Mouse (Mus musculus) fat pad, adult 2 months (tissue): ENCODE data around the gene Utp15.

ENCODE experiments used
- DNase-seq: peaks from one replicate; pipeline ENCODE4 v3.0.0-alpha.2; 2011; ENCODE audit warnings: low read depth, low spot score; ENCODE audit errors: extremely low read depth

The Utp15 gene

DNA sequence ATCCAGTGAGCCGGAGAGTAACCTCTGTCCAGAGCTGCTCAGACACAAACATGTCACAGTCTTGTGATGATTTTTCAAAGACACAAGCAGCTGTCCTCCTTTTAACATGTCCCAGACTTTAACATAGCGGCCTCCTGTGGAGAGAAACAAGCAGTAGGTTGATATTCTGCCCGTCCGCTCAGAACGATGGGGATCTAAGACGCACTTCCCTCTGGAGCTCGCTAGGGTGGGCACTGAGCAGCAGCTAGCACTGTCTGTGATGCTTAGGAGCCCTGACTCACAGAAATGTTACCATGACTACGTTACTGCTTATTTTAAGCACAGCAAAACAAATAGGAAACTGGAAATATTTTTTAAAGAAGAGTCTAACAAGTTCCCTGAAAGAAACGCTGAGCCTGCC lies 7.9 kb downstream of the Utp15 start:
- no peak for DNase-seq

DNA sequence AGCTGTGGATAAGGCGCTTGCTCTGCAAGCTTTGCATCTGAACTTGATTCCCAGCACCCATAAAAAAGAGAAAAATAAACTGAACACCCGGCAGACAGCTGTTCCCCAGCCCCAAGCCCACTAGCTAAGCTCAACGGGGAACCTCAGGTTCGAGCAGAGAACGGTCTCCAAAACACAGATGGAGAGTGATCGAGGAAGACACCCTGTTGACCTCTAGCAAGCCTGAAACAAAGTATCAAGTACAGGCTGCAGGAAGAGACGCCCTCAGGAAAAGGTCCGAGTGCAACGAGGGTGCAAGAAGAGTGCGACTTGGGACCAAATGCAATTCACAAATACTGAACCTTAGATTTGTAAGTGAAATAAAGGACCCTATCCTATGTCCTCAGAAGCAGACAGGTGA lies 13.2 kb downstream of the Utp15 start:
- no peak for DNase-seq

DNA sequence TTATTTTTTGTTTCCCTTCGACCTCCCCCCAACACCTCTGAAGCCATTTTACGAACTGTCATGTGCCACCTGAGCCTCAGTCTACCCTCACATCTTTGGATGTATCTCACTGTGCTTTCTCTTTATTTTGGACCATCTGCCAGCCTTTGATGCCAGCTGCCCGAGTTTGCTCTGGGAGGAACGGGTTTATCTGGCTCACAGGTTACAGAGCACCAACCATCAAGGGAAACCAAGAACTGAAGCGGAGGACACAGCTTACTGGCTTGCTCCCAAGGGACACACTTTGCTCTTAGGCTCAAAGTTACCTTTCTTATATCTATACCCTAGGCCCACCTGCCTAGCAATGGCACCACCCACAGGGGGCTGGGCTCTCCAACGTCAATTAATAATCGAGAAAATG lies 17.5 kb downstream of the Utp15 start:
- DNase-seq, result no peak

DNA sequence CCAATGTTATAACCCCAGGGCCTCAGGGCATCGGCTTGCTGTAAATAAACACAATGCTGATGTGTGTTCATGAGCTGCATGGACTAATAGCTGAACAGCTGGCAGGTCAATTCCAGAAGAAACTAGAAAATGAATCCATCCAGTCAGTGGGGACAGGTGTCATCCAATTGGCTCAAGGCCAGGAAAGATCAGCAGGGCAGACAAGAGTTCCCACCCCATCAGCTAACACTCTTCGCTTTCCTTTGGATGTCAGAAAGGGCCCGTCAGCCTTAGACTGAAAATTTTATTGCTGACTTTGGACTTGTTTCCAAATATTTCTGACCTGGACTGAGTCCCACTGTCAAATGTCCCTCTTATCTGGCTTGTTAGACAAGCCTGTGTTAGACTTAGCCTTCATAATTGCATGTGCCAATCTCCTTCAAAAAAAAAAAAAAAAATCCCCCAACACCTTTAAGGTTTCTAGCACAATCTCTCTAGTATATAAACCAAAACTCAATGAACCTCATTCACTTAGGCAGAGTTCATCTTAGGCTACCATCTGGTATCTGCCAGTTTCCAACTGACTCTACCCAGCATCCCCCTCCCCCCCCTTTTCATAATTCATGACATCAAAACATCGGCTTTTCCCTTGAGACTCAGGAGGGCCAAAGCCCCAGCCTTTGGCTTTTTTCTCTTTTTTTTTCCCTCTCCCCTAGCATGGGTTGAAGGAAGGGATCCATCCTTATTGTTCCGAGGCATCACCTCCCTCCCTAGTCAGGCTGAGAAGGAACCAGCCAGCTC lies 18.1 kb downstream of the Utp15 start:
- DNase-seq, result no peak

DNA sequence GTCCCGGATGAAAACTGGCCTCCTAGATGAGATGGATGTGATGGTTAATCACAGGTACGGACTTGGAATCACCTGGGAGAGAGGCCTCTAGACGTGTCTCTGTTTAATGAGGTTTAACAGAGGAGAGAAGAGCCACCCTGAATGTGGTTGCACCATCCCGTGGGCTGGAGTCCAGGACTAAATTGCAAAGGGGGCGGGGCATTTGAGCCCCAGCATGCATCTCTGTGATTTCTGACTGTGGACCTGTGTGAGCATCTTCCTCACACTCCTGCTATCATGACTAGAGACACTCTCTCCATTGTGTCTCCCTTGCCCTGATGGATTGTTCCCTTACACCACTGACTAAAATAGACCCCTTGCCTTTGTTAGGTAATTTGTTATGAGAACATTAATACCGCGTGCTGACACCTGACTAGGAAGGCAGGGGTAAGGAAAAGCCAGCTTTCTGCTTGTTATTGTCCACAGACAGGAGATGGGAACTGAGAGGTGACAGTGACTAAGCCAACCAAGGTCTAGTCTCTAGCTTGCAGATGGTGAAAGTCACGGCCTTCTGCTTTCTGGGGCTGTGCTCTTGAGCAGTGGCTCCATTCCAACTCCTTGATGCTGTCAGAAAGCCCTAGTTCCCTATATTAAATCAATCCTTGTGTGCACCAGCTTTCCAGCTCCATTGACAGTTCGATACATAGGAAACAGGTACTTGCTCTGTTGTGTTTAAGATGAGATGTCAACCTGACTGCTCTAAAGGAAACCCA lies 21.1 kb downstream of the Utp15 start:
- no peak for DNase-seq

DNA sequence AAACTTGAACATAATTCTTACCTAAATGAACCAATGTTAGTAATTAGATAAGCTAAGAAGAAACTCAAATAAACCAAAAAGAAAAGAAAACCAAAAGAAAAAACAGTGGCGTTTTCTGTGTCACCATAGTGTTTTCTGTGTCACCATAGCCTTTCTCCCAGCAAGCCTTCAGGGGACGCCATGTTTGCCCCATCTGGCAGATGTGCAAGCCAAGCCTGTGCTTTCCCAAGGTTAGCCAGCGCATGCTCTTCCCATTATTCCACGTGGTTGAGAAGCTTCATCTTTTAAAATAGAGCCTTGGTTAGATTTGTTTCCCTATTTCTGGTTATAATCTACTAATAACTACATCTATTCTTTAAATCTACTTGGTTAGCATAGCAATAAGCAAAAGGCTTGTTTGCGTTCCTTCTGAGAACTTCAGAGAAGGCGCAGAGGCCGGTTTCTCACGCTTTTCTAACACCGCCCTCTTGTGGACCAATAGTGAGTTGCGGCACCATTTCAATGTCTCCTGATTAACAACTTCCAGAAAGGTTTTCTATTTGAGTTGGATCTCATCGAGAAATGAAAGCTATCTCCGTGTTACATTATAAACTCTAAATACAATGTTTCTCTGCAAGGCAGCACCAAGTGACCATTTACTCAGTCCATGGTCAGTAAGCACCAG lies 22.7 kb downstream of the Utp15 start:
- DNase-seq, result no peak

DNA sequence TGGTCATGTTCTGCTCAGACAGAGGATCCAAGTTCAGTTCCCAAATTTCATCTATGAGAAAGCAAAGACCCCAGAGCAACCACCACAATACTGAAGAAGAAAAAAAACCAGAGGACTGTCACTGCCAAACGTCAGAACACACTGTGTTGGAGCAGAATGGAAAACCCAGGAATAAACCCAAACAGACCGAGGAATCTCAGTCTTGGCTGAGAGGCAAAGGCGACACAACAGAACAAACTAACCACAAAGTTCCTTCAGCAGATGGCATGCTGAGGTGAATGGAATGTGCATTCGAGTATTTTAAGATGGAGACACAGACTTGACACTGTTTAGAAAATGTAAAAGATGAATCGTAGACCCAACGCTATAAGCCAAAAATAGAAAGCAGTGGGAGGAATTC lies 27.4 kb downstream of the Utp15 start:
- no peak for DNase-seq

DNA sequence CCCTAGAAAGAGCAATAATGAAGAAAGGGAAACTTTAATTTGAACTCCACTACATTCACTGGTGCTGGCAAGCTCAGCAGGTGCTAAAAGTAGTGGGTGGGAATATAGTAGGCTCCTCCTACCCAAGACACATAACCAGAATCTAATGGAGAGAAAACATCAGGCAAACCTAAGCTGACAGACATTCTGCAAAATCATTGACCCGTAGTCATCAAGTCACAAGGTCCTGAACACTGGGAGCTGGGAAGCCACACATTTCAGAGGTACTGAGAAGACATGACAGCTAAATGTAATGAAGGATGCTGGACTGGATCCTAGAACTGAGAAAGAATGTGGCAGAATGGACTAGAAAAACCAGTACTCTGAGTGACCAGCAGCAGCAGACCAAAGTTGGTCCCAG lies 32.3 kb downstream of the Utp15 start:
- DNase-seq, result no peak

DNA sequence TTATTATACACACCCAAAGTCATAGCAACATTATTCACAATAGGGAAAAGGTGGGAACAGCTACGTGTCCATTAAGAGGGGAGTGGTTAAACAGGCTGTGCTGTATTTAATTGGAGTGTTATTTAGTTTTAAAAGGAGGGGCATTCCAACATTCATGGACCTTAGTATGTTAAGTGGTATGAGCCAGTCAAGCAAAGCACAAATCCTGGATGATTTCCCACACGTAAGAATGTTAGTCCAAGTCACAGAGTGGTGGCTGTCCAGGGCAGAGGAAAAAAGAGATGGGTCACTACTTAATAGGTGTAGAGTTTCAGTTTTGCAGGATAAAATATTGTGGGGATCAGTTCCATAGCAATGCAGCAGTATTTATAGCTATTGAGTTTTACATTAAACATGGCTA lies 36.6 kb downstream of the Utp15 start:
- no peak for DNase-seq

DNA sequence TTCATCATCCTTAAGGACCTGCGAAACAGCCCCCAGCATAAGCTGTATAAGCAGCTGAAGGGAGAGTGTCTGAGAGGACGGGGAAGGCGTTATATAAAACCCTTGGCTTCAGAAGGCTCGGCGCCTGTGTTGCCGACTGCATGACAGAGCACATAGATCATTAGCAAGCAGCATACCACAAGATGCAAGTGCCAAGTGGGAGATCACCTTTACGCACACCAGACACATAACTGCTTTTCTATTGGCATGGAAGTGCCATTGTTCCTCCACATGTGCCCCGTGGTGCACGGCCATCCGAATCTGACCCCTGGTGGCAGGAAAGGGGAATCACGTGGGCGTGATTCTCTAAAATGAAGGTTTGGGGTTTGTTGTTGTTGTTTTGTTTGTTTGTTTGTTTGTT lies 40.0 kb downstream of the Utp15 start:
- no peak for DNase-seq

DNA sequence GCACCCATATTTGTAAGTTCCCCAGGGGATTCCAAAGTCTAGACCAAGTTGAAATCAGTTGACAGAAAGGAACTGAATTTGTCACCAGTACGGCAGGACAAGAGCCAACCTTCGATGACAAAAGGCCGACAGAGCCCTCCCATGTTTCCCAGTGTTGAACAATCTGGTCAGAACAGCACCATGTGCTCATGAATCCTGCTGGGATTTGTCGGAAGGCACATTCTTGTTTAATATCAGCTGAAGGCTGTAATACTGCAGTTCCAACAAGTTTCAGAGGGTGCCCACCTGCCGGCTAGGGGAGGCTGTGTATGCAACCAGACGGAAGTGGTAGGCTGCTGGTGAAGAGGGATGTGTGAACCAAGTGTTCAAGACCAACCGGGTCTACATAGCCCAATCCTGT lies 52.7 kb downstream of the Utp15 start:
- no peak for DNase-seq

DNA sequence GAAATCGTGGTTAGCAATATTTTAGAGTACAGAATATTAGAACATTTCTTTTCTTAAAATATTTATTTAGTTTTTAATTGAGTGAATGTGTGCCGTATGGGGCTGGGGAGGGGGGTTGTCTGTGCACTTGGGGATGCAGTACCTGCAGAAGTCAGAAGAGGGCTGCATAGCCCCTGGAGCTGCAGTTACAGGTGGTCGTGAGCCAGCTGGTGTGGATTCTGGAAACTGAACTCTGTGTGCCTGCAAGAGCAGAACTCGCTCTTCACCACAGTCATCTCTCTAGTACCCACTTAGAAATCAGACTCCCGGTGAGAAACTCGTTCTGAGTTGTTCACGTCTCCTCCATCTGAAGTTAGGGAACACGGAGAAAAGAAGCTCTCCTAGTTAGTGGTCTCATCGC lies 54.0 kb downstream of the Utp15 start:
- DNase-seq, result no peak

DNA sequence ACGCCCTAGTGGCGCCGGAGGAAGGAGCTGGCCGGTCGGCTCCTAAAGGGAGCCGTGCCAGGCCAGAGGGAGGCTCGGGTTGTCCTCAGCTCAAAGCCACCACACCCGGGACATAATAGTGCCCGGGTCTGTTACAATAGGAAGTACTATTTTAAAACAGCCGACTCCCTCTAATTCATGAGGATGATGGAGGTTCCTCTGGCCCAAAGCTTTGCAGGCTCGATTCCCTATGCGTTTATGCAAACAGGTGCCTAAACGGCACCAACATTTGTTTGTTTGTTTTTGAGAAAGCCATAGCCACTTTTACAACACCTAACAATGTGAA lies 56.3 kb downstream of the Utp15 start:
- no peak for DNase-seq

DNA sequence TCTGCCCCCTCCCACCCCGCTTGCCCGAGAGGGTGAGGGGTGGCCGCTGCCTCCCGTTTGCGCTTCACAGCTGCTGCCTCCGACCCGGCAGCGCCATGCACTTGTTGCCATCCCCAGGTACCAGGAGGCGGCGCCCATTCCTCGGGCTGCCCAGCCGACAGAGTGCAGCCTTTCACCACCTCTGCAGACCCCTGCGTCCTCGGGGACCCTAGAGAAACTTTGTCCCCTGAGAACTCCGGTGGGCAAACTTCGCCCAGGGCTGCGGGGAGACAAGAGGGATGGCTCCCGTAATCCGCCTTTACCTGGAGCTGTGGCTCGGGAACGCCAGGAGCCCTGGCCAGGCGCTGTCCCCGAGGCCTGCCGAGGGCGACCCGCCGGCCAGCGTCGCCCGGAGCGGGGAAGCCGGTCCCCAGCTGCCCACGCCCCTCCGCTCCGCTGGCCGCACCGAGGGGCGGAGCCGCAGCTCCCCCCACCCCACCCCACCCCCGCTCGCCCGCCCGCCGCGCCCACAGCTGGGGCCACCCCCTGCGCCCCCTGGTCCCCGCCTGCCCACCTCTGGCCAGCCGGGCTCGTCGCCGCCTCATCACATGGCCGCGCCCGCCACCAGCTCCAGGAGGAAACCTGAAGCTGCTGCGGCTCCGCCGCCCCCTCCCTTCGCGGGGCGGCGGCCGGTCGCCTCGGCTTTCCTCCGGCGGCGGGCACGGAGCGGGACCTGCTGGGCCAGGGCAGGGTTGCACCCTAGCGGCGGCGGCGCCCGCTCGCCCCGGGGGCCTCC lies 56.9 kb downstream of the Utp15 start, which contains the start of gene Arhgef28:
TSS of gene Arhgef28 (minus strand) at position 669 of the 775 bp plus-strand sequence.
- no peak for DNase-seq

DNA sequence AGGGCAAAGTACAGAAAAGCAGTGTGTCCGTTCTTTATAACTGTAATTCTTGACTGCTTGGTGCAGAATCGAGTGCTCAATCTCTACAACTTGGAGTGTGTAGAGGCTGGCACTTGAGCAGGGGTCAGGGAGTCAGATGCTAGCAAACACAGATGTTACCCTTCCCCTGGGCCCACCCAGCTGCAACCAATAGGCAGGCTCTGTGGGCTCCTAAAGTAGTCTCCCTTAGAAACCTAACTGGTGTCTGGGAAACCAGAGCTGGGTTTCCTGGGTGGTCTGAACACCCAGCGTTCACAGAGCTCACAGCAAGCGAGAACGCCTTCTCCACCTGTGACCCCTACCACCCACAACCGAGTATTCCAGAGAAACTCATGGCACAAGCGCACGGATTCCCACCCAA lies 57.7 kb downstream of the Utp15 start:
- no peak for DNase-seq

DNA sequence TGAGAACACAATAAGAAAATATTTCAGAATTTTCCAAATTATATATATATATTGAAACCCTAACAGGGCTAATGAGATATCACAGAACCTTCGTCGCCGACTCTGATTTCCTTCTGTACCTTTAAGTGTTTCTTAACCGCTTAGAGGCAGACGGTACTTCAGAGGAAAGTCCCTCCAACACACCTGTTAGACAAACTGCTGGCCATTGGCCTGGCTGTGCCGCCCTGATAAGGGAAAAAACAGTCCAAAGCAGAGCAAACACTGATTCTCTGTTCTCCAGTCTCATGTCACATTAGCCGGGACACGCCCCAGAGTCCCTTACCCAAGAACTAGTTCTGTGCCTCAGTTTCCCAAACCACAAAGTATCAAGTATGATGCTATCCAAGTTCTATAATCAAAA lies 58.5 kb downstream of the Utp15 start:
- no peak for DNase-seq

DNA sequence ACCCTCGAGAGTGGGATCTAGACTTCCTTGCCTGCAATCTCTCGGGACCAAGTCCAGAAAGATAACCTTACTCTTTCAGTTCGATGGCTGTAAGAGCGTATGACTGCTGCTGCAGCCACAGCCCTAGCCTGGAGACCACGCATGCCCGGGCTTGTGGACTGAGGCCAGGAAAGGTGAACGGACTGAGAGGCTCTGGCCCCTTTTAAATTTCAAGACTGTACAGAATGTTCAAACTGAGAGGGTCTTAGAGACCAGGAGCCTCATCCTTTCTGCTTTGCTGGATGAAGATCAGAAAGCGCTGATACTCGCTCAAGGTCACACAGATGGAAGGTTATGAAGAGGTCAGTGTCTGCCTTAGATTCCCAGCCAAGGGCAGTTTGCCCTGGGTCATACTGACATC lies 61.4 kb downstream of the Utp15 start:
- DNase-seq, result no peak
